Mouse (Mus musculus) MEL (cell line): Measurements from ENCODE around the gene 4930544D05Rik. TPM values are rescaled to one million over a fixed set of nuclear protein-coding genes. Genes with fewer than 3 reads are reported as not detected.

Source experiments
- DNase-seq: peaks from one replicate; pipeline ENCODE4 v3.0.0; 2011; ENCODE audit warnings: low read depth, low spot score
- H3K27ac ChIP-seq: 2 replicates; pipeline ENCODE4 v1.5.1; 2012; ENCODE audit warnings: low read depth, mild to moderate bottlenecking, control low read depth, low read length, moderate library complexity; ENCODE audit not compliant: control insufficient read depth
- H3K27me3 ChIP-seq, 2 experiments: fragments of 150-350 bp in 1 of 2; sonication (generic) in 1 of 2; 2 replicates each; pipeline ENCODE4 v1.6.1; 2012; ENCODE audit warnings: low read length in 2 of 2, mild to moderate bottlenecking in 2 of 2, improper control_type of control experiment in 1 of 2, moderate library complexity in 1 of 2; ENCODE audit not compliant: insufficient read depth in 2 of 2, control insufficient read depth in 1 of 2
- H3K36me3 ChIP-seq, 2 experiments: 2 replicates each; pipeline ENCODE4 v1.6.1; 2012 to 2014; ENCODE audit warnings: low read length in 2 of 2, improper control_type of control experiment in 1 of 2, inconsistent platforms in 1 of 2, mild to moderate bottlenecking in 1 of 2; ENCODE audit not compliant: insufficient read depth in 2 of 2, control insufficient read depth in 1 of 2
- H3K4me1 ChIP-seq, 2 experiments: fragments of 150-350 bp in 1 of 2; sonication (generic) in 1 of 2; 2 replicates each; pipeline ENCODE4 v1.6.1; 2012; ENCODE audit warnings: low read length in 2 of 2, improper control_type of control experiment in 1 of 2, mild to moderate bottlenecking in 1 of 2; ENCODE audit not compliant: insufficient read depth in 2 of 2, control insufficient read depth in 1 of 2
- H3K4me3 ChIP-seq, 2 experiments: fragments of 150-350 bp in 1 of 2; sonication (generic) in 1 of 2; 2 replicates each; pipeline ENCODE4 v1.5.1; 2012; ENCODE audit warnings: low read depth in 2 of 2, low read length in 2 of 2, mild to moderate bottlenecking in 2 of 2, moderate library complexity in 2 of 2, control low read depth in 1 of 2, improper control_type of control experiment in 1 of 2; ENCODE audit not compliant: control insufficient read depth in 1 of 2, insufficient read depth in 1 of 2
- H3K79me2 ChIP-seq: 2 replicates; pipeline ENCODE4 v1.6.1; 2012; ENCODE audit warnings: mild to moderate bottlenecking, low read length, moderate library complexity; ENCODE audit not compliant: control insufficient read depth, poor library complexity, insufficient read depth
- H3K9ac ChIP-seq: 2 replicates; pipeline ENCODE4 v1.6.1; 2012; ENCODE audit warnings: low read depth, mild to moderate bottlenecking, control low read depth, low read length, moderate library complexity; ENCODE audit not compliant: control insufficient read depth, poor library complexity, severe bottlenecking
- H3K9me3 ChIP-seq: fragments of 150-350 bp; sonication (generic); replicated peaks from 2 replicates; pipeline ENCODE4 v1.6.1; 2012; ENCODE audit warnings: mild to moderate bottlenecking, low read length, improper control_type of control experiment, moderate library complexity; ENCODE audit not compliant: insufficient read depth
- BHLHE40 ChIP-seq: IDR thresholded peaks from 2 replicates; pipeline ENCODE4 v1.6.1; 2012; ENCODE audit warnings: low read depth, mild to moderate bottlenecking, inconsistent platforms, low read length, improper control_type of control experiment, borderline replicate concordance
- CTCF ChIP-seq, 3 experiments: IDR thresholded peaks in 2 of 3; conservative IDR thresholded peaks in 1 of 3; 2 replicates each; pipeline ENCODE4 v1.5.1; 2011 to 2012; ENCODE audit warnings: low read length in 3 of 3, low read depth in 2 of 3, mild to moderate bottlenecking in 2 of 3, improper control_type of control experiment in 1 of 3, inconsistent platforms in 1 of 3, mixed read lengths in 1 of 3, moderate library complexity in 1 of 3; ENCODE audit not compliant: control insufficient read depth in 1 of 3, insufficient read depth in 1 of 3, poor library complexity in 1 of 3, severe bottlenecking in 1 of 3
- ELF1 ChIP-seq: IDR thresholded peaks from 2 replicates; pipeline ENCODE4 v1.6.1; 2014; ENCODE audit warnings: low read depth, mild to moderate bottlenecking, inconsistent platforms, low read length, improper control_type of control experiment, moderate library complexity
- GABPA ChIP-seq: IDR thresholded peaks from 2 replicates; pipeline ENCODE4 v1.6.1; 2012; ENCODE audit warnings: low read depth, mild to moderate bottlenecking, inconsistent platforms, low read length, improper control_type of control experiment, moderate library complexity
- GATA1 ChIP-seq: IDR thresholded peaks from 2 replicates; pipeline ENCODE4 v1.6.1; 2011; ENCODE audit warnings: low read depth, low read length, improper control_type of control experiment
- HCFC1 ChIP-seq: IDR thresholded peaks from 2 replicates; pipeline ENCODE4 v1.6.1; 2012; ENCODE audit warnings: low read depth, mild to moderate bottlenecking, inconsistent platforms, low read length, improper control_type of control experiment, moderate library complexity
- KAT2A ChIP-seq: conservative IDR thresholded peaks from 2 replicates; pipeline ENCODE4 v1.6.1; 2012; ENCODE audit warnings: low read depth, low read length, improper control_type of control experiment, inconsistent platforms
- MXI1 ChIP-seq: IDR thresholded peaks from 2 replicates; pipeline ENCODE4 v1.6.1; 2011; ENCODE audit warnings: mild to moderate bottlenecking, low read depth, low read length, improper control_type of control experiment
- MYC ChIP-seq: IDR thresholded peaks from 2 replicates; pipeline ENCODE4 v1.6.1; 2011; ENCODE audit warnings: low read depth, mild to moderate bottlenecking, low read length, improper control_type of control experiment, moderate library complexity
- NELFE ChIP-seq: IDR thresholded peaks from 2 replicates; pipeline ENCODE4 v1.6.1; 2011; ENCODE audit warnings: low read depth, low read length, improper control_type of control experiment
- POLR2AphosphoS2 ChIP-seq: IDR thresholded peaks from 2 replicates; pipeline ENCODE4 v1.6.1; 2011; ENCODE audit warnings: low read length, improper control_type of control experiment
- RAD21 ChIP-seq: IDR thresholded peaks from 2 replicates; pipeline ENCODE4 v1.6.1; 2011; ENCODE audit warnings: mild to moderate bottlenecking, low read depth, low read length, improper control_type of control experiment
- TAL1 ChIP-seq: IDR thresholded peaks from 2 replicates; pipeline ENCODE4 v1.6.1; 2012; ENCODE audit warnings: mild to moderate bottlenecking, inconsistent platforms, low read length, moderate library complexity, mixed read lengths
- ZC3H11A ChIP-seq: IDR thresholded peaks from 2 replicates; pipeline ENCODE4 v1.6.1; 2012; ENCODE audit warnings: low read depth, mild to moderate bottlenecking, inconsistent platforms, low read length, improper control_type of control experiment
- ZMIZ1 ChIP-seq: IDR thresholded peaks from 2 replicates; pipeline ENCODE4 v1.6.1; 2012; ENCODE audit warnings: low read depth, mild to moderate bottlenecking, inconsistent platforms, low read length, improper control_type of control experiment, moderate library complexity
- ZNF384 ChIP-seq: IDR thresholded peaks from 2 replicates; pipeline ENCODE4 v1.6.1; 2012; ENCODE audit warnings: low read depth, mild to moderate bottlenecking, inconsistent platforms, low read length, improper control_type of control experiment
- polyA plus RNA-seq, 2 experiments: library from polyadenylated mRNA; stranded (reverse) in 1 of 2; unstranded in 1 of 2; fragments of >175 nt in 1 of 2; fragments of >200 nt in 1 of 2; gene quantifications; 2 replicates each; pipeline versions ENCODE4 v1.2.1 to v1.2.4; 2012; ENCODE audit warnings: low replicate concordance in 2 of 2, low read depth in 1 of 2; ENCODE audit not compliant: insufficient read length in 2 of 2, insufficient read depth in 1 of 2, missing spikeins in 1 of 2
- total RNA-seq: library from RNA; depleted of rRNA; stranded (reverse); fragments of 300-350 nt; gene quantifications from 2 replicates; pipeline ENCODE4 v1.2.3, GENCODE M21; 2012

Gene 4930544D05Rik
- total and polyA plus RNA-seq, 3 experiments, result 0.10 TPM; not detected in 2

- Histone ChIP-seq H3K27ac (no peak overlapping the region), H3K27me3 (no peaks in the 10 kb centered on the region), H3K4me3 (no peak overlapping the region), H3K9ac (no peak overlapping the region), H3K4me1 (peaks cover 17 to 34% of the 10 kb centered on the region in 2 experiments), H3K79me2 (peaks cover 26% of the 10 kb centered on the region), H3K36me3 (peaks cover 0 to 32% of the 10 kb centered on the region in 2 experiments; a peak in 2 of 4 replicates), H3K9me3 (no peaks in the 10 kb centered on the region)
- TF ChIP-seq HCFC1, result no peak
- TF ChIP-seq RAD21, result no peak
- peak; percentile 47 for DNase-seq
Measured at GRCm38 (mm10) chr11:70577201-70577600, 38.4 kb upstream of the 4930544D05Rik start.

- no peak overlapping the region for H3K9ac ChIP-seq
- no peak for DNase-seq
- H3K79me2 ChIP-seq, result peaks cover 16% of the 10 kb centered on the region
- no peak for TF ChIP-seq CTCF (IDR thresholded peaks at IDR 0.05 in 2 of 3, conservative IDR thresholded peaks at IDR 0.05 in 1 of 3; ENCODE audit: control insufficient read depth in 1 of 3, insufficient read depth in 1 of 3, low read depth in 2 of 3, low read length in 3 of 3, poor library complexity in 1 of 3, severe bottlenecking in 1 of 3)
- no peak for TF ChIP-seq NELFE
- TF ChIP-seq MXI1, result no peak
- no peak for TF ChIP-seq POLR2AphosphoS2
- no peak for TF ChIP-seq RAD21
- no peak for TF ChIP-seq ELF1
- TF ChIP-seq GATA1, result no peak
- TF ChIP-seq ZMIZ1, result no peak
- TF ChIP-seq GABPA, result no peak
- TF ChIP-seq ZC3H11A, result no peak
- no peak for TF ChIP-seq BHLHE40
- no peak for TF ChIP-seq MYC
- TF ChIP-seq TAL1, result no peak
- no peak for TF ChIP-seq ZNF384
- TF ChIP-seq KAT2A, result no peak
- TF ChIP-seq, all 39 proteins: peak for 0
- H3K9me3 ChIP-seq, result no peaks in the 10 kb centered on the region
- no peaks in the 10 kb centered on the region for H3K27me3 ChIP-seq
- H3K27ac ChIP-seq, result no peak overlapping the region
- peaks cover 0 to 23% of the 10 kb centered on the region in 2 experiments; a peak in 3 of 4 replicates for H3K36me3 ChIP-seq
- no peak overlapping the region for H3K4me3 ChIP-seq
- H3K4me1 ChIP-seq, result peaks cover 11 to 24% of the 10 kb centered on the region in 2 experiments
Measured at GRCm38 (mm10) chr11:70578962-70579361, 36.7 kb upstream of the 4930544D05Rik start.
